Mouse (Mus musculus) erythroblast, embryonic 14.5 days (primary cell): ENCODE measurements around the gene Dok3. TPM values are rescaled to one million over a fixed set of nuclear protein-coding genes. Genes with fewer than 3 reads are reported as not detected.

Source experiments
- H3K27me3 ChIP-seq: 2 replicates; pipeline ENCODE4 v1.6.1; 2012; ENCODE audit warnings: inconsistent platforms; ENCODE audit not compliant: control insufficient read depth
- H3K36me3 ChIP-seq: 2 replicates; pipeline ENCODE4 v1.6.1; 2012; ENCODE audit warnings: mild to moderate bottlenecking, inconsistent platforms; ENCODE audit not compliant: control insufficient read depth
- H3K4me1 ChIP-seq: 2 replicates; pipeline ENCODE4 v1.6.1; 2012; ENCODE audit warnings: inconsistent platforms; ENCODE audit not compliant: control insufficient read depth
- H3K4me3 ChIP-seq: replicated peaks from 2 replicates; pipeline ENCODE3; 2012; ENCODE audit warnings: moderate library complexity, mild to moderate bottlenecking, inconsistent platforms
- H3K9me3 ChIP-seq: 2 replicates; pipeline ENCODE4 v1.6.1; 2012; ENCODE audit warnings: low read length, inconsistent platforms, mixed read lengths; ENCODE audit not compliant: control insufficient read depth
- GATA1 ChIP-seq: IDR thresholded peaks from 2 replicates; pipeline ENCODE4 v1.6.1; 2012; ENCODE audit warnings: low read length, inconsistent platforms, mixed read lengths
- TAL1 ChIP-seq: IDR thresholded peaks from 3 replicates; pipeline ENCODE4 v1.6.1; 2012; ENCODE audit warnings: low read length, inconsistent platforms, mixed read lengths
- polyA plus RNA-seq: library from polyadenylated mRNA; stranded (reverse); fragments of >175 nt; gene quantifications from 2 replicates; pipeline ENCODE4 v1.2.3, GENCODE M21; 2012

Dok3 gene
- polyA plus RNA-seq, 1 experiment, result 0.54 TPM

GRCm38 (mm10) chr13:55484520-55485088 is 44.5 kb downstream of the Dok3 start:
- TF ChIP-seq TAL1 (no peak), GATA1 (no peak)
- no peak overlapping the region for H3K4me3 ChIP-seq
- no peaks in the 10 kb centered on the region; the same call in 1 of the 2 replicates for H3K9me3 ChIP-seq
- H3K36me3 ChIP-seq, result no peaks in the 10 kb centered on the region
- H3K4me1 ChIP-seq, result peaks cover 6% of the 10 kb centered on the region; the same call in 1 of the 2 replicates
- peaks cover 74% of the 10 kb centered on the region for H3K27me3 ChIP-seq

GRCm38 (mm10) chr13:55483593-55483992 is 45.5 kb downstream of the Dok3 start:
- Histone ChIP-seq H3K9me3 (no peaks in the 10 kb centered on the region; the same call in 1 of the 2 replicates), H3K36me3 (no peaks in the 10 kb centered on the region), H3K4me1 (peaks cover 6% of the 10 kb centered on the region; the same call in 1 of the 2 replicates), H3K27me3 (peaks cover 68% of the 10 kb centered on the region), H3K4me3 (no peak overlapping the region)
- TF ChIP-seq TAL1 (no peak), GATA1 (no peak)

GRCm38 (mm10) chr13:55483071-55483470 is 46.0 kb downstream of the Dok3 start:
- Histone ChIP-seq H3K4me3 (no peak overlapping the region), H3K36me3 (no peaks in the 10 kb centered on the region), H3K9me3 (no peaks in the 10 kb centered on the region; the same call in 1 of the 2 replicates), H3K4me1 (peaks cover 6% of the 10 kb centered on the region; the same call in 1 of the 2 replicates), H3K27me3 (peaks cover 63% of the 10 kb centered on the region)
- TF ChIP-seq TAL1 (no peak), GATA1 (no peak)

- Histone ChIP-seq H3K4me3 (no peak overlapping the region), H3K36me3 (no peaks in the 10 kb centered on the region), H3K9me3 (no peaks in the 10 kb centered on the region; the same call in 1 of the 2 replicates), H3K4me1 (peaks cover 6% of the 10 kb centered on the region), H3K27me3 (peaks cover 58% of the 10 kb centered on the region)
- no peak for TF ChIP-seq GATA1
- no peak for TF ChIP-seq TAL1
These were observed 46.6 kb downstream of the Dok3 start for GRCm38 (mm10) chr13:55482542-55482941.

- Histone ChIP-seq H3K9me3 (no peaks in the 10 kb centered on the region), H3K27me3 (peaks cover 46% of the 10 kb centered on the region), H3K4me3 (no peak overlapping the region), H3K36me3 (no peaks in the 10 kb centered on the region; the same call in 1 of the 2 replicates), H3K4me1 (peaks cover 3% of the 10 kb centered on the region)
- TF ChIP-seq TAL1 (no peak), GATA1 (no peak)
These were observed 49.2 kb downstream of the Dok3 start for GRCm38 (mm10) chr13:55479929-55480328.

GRCm38 (mm10) chr13:55479008-55479407 is 50.1 kb downstream of the Dok3 start:
- no peak overlapping the region for H3K4me3 ChIP-seq
- peaks cover 46% of the 10 kb centered on the region for H3K27me3 ChIP-seq
- no peaks in the 10 kb centered on the region; the same call in 1 of the 2 replicates for H3K36me3 ChIP-seq
- H3K4me1 ChIP-seq, result peaks cover 3% of the 10 kb centered on the region
- no peaks in the 10 kb centered on the region for H3K9me3 ChIP-seq
- TF ChIP-seq GATA1 (no peak), TAL1 (no peak)

- H3K27me3 ChIP-seq, result peaks cover 46% of the 10 kb centered on the region
- peaks cover 3% of the 10 kb centered on the region for H3K4me1 ChIP-seq
- H3K4me3 ChIP-seq, result no peak overlapping the region
- no peak for TF ChIP-seq GATA1
- no peak for TF ChIP-seq TAL1
- no peaks in the 10 kb centered on the region for H3K9me3 ChIP-seq
- no peaks in the 10 kb centered on the region; the same call in 1 of the 2 replicates for H3K36me3 ChIP-seq
These were observed 51.1 kb downstream of the Dok3 start for GRCm38 (mm10) chr13:55478036-55478435.

- peaks cover 49% of the 10 kb centered on the region for H3K27me3 ChIP-seq
- TF ChIP-seq TAL1, result no peak
- TF ChIP-seq GATA1, result no peak
- H3K9me3 ChIP-seq, result peaks cover 3% of the 10 kb centered on the region; the same call in 1 of the 2 replicates
- no peaks in the 10 kb centered on the region; the same call in 1 of the 2 replicates for H3K36me3 ChIP-seq
- H3K4me1 ChIP-seq, result peaks cover 6% of the 10 kb centered on the region
- H3K4me3 ChIP-seq, result no peak overlapping the region
These were observed 51.6 kb downstream of the Dok3 start for GRCm38 (mm10) chr13:55477492-55477891.

- Histone ChIP-seq H3K27me3 (peaks cover 55% of the 10 kb centered on the region), H3K4me3 (no peak overlapping the region), H3K36me3 (no peaks in the 10 kb centered on the region; the same call in 1 of the 2 replicates), H3K9me3 (peaks cover 10% of the 10 kb centered on the region; the same call in 1 of the 2 replicates), H3K4me1 (peaks cover 18% of the 10 kb centered on the region)
- TF ChIP-seq GATA1 (no peak), TAL1 (no peak)
These were observed 52.8 kb downstream of the Dok3 start for GRCm38 (mm10) chr13:55476256-55476655.
